Comparison of ENCODE assay signal across 15 mouse cellular contexts in the genomic region with DNA sequence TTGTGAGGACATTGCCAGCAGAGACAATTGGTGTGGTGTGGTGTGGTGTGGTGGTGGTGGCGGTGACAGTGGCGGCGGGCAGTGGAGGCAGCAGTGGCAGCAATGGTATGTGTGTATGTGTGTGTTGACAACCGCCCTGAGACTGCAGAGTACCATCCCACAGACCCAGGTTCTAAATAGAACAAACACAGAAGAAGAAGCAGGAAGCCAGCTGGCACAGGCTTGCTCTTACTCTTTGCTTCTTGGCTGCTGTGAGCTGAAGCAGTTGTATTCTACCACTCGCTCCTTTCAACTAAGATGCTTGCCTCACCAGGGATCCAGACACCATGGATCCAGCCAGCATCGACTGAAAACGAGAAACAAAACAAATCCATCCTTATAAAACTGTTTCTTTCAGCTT.
A peak's percentile ranks its signal among the peaks of the same experiment; 100 is the strongest.
DNase-seq lines count a peak whose midpoint lies in the region; ATAC-seq and TF ChIP-seq lines count a peak whose summit lies in the region.
"Had no signal": no experiment of that assay in that cellular context is flagged by ENCODE, and none has a peak within 500 bp of the region (broad histone marks: within the 10 kb centered on the region; RNA-seq: fewer than 3 reads in every experiment).

No protein-coding gene starts in this region.

- TF ChIP-seq CTCF in forebrain, postnatal 0 days (IDR thresholded peaks at IDR 0.05; ENCODE audit: low read depth), result no peak

- H3K36me3 ChIP-seq in forebrain, postnatal 0 days (ENCODE audit: insufficient read depth), result no peaks in the 10 kb centered on the region
- no peaks in the 10 kb centered on the region for H3K36me3 ChIP-seq in forebrain, embryonic 10.5 days (replicated peaks)
- H3K36me3 ChIP-seq in heart, embryonic 12.5 days, result no peaks in the 10 kb centered on the region
- no peaks in the 10 kb centered on the region for H3K36me3 ChIP-seq in kidney, embryonic 14.5 days (ENCODE audit: control insufficient read depth, insufficient read depth, low read length)
- H3K36me3 ChIP-seq: heart, embryonic 15.5 days; hindbrain, embryonic 10.5 days; midbrain, embryonic 12.5 days had no signal

- H3K9me3 ChIP-seq in forebrain, postnatal 0 days (ENCODE audit: low read length), result no peaks in the 10 kb centered on the region
- no peaks in the 10 kb centered on the region for H3K9me3 ChIP-seq in forebrain, embryonic 10.5 days
- 0 out of 2 replicates have a peak, but pooled peaks cover 3% of the 10 kb centered on the region for H3K9me3 ChIP-seq in heart, embryonic 12.5 days (replicated peaks)
- no peaks in the 10 kb centered on the region for H3K9me3 ChIP-seq in kidney, embryonic 14.5 days (ENCODE audit: control insufficient read depth, low read length)
- H3K9me3 ChIP-seq: midbrain, embryonic 12.5 days had no signal

- H3K9ac ChIP-seq in forebrain, postnatal 0 days, result no peak overlapping the region
- H3K9ac ChIP-seq in heart, embryonic 12.5 days, result no peak overlapping the region
- H3K9ac ChIP-seq in kidney, embryonic 14.5 days (ENCODE audit: low read depth, low read length), result no peak overlapping the region
- H3K9ac ChIP-seq: heart, embryonic 15.5 days; midbrain, embryonic 12.5 days had no signal

- H3K4me2 ChIP-seq in forebrain, postnatal 0 days (ENCODE audit: low read depth), result no peak overlapping the region
- no peak overlapping the region for H3K4me2 ChIP-seq in heart, embryonic 12.5 days
- no peak overlapping the region for H3K4me2 ChIP-seq in kidney, embryonic 14.5 days (replicated peaks; ENCODE audit: low read depth, low read length)
- H3K4me2 ChIP-seq: heart, embryonic 15.5 days; midbrain, embryonic 12.5 days had no signal

- no peak overlapping the region for H3K4me3 ChIP-seq in forebrain, postnatal 0 days (ENCODE audit: low read depth, low read length)
- no peak overlapping the region for H3K4me3 ChIP-seq in forebrain, embryonic 10.5 days
- H3K4me3 ChIP-seq in heart, embryonic 12.5 days, result no peak overlapping the region
- no peak overlapping the region for H3K4me3 ChIP-seq in kidney, embryonic 14.5 days (ENCODE audit: low read length)
- H3K4me3 ChIP-seq: erythroblast, embryonic 14.5 days; heart, embryonic 15.5 days; hindbrain, embryonic 10.5 days; midbrain, embryonic 12.5 days had no signal

- ATAC-seq in forebrain, postnatal 0 days, result peak; percentile 42; the same call in 1 of the 2 replicates
- ATAC-seq in heart, embryonic 12.5 days (ENCODE audit: insufficient number of reproducible peaks, low FRiP score), result no peak
- ATAC-seq in kidney, embryonic 14.5 days (ENCODE audit: low FRiP score, low TSS enrichment), result no peak
- ATAC-seq: activated CD4-positive, CD25-positive, alpha-beta regulatory T cell, adult 4 months had no signal

- no peaks in the 10 kb centered on the region for H3K4me1 ChIP-seq in forebrain, postnatal 0 days (ENCODE audit: insufficient read depth)
- no peaks in the 10 kb centered on the region for H3K4me1 ChIP-seq in forebrain, embryonic 10.5 days
- no peaks in the 10 kb centered on the region for H3K4me1 ChIP-seq in heart, embryonic 12.5 days (replicated peaks)
- H3K4me1 ChIP-seq in kidney, embryonic 14.5 days (ENCODE audit: control insufficient read depth, insufficient read depth, low read length), result no peaks in the 10 kb centered on the region
- H3K4me1 ChIP-seq: heart, embryonic 15.5 days; hindbrain, embryonic 10.5 days; midbrain, embryonic 12.5 days had no signal

- DNase-seq in forebrain, postnatal 0 days, result peak; percentile 29
- no peak for DNase-seq in forebrain, embryonic 10.5 days (ENCODE audit: extremely low spot score, low spot score)
- DNase-seq in brain, adult 2 months (ENCODE audit: low read depth, low spot score), result peak; percentile 77
- peak; percentile 3 to 55 for DNase-seq in left cerebral cortex, adult 18-20 months (ENCODE audit: low spot score in 2 of 2)
- DNase-seq in right cerebral cortex, adult 2 months (ENCODE audit: low spot score in 2 of 2), result peak; percentile 52 to 64
- no peak for DNase-seq in ovary, postnatal 36 days (ENCODE audit: low spot score)
- DNase-seq: adrenal gland, postnatal 25 days; cerebellum, postnatal 14 days had no signal

- H3K27ac ChIP-seq in forebrain, postnatal 0 days (ENCODE audit: low read depth, low read length), result no peak overlapping the region
- H3K27ac ChIP-seq in forebrain, embryonic 10.5 days, result no peak overlapping the region
- no peak overlapping the region for H3K27ac ChIP-seq in heart, embryonic 12.5 days (ENCODE audit: poor library complexity, severe bottlenecking)
- no peak overlapping the region for H3K27ac ChIP-seq in kidney, embryonic 14.5 days (ENCODE audit: low read depth, low read length)
- H3K27ac ChIP-seq: heart, embryonic 15.5 days; hindbrain, embryonic 10.5 days; midbrain, embryonic 12.5 days had no signal

- no peaks in the 10 kb centered on the region for H3K27me3 ChIP-seq in forebrain, postnatal 0 days (ENCODE audit: insufficient read depth, low read length)
- H3K27me3 ChIP-seq in forebrain, embryonic 10.5 days (ENCODE audit: poor library complexity, severe bottlenecking), result no peaks in the 10 kb centered on the region
- no peaks in the 10 kb centered on the region for H3K27me3 ChIP-seq in heart, embryonic 12.5 days (replicated peaks)
- no peaks in the 10 kb centered on the region for H3K27me3 ChIP-seq in kidney, embryonic 14.5 days (ENCODE audit: control insufficient read depth, insufficient read depth, low read length)
- H3K27me3 ChIP-seq: heart, embryonic 15.5 days had no signal

- 73% methylated on average over 7 of the region's 7 CpGs for WGBS in forebrain, postnatal 0 days
- WGBS in forebrain, embryonic 10.5 days, result 90% methylated on average over 7 of the region's 7 CpGs
- WGBS in heart, embryonic 12.5 days, result 85% methylated on average over 7 of the region's 7 CpGs
- WGBS in kidney, embryonic 14.5 days, result 93% methylated on average over 7 of the region's 7 CpGs

Comparison
In these comparisons a context has a peak if more than half of its experiments do, and no peak if none do; other contexts are left out.
1. DNase-seq: peak in forebrain, postnatal 0 days (single experiment), brain, adult 2 months (single experiment), left cerebral cortex, adult 18-20 months (2 of 2) and right cerebral cortex, adult 2 months (2 of 2); none in forebrain, embryonic 10.5 days (single experiment) and ovary, postnatal 36 days (single experiment).